Mouse (Mus musculus) CH12.LX (cell line): Measurements from ENCODE around the gene Wbp2. TPM values are rescaled to one million over a fixed set of nuclear protein-coding genes. Genes with fewer than 3 reads are reported as not detected.
"Not testable (repeated sequence)": the region's sequence is repeated elsewhere in the genome, so short reads cannot be mapped to it uniquely, and the experiment has no call there.

Experiments
- DNase-seq: peaks from one replicate; pipeline ENCODE4 v3.0.0-alpha.2; 2013; ENCODE audit errors: extremely low read depth
- H3K27ac ChIP-seq: 2 replicates; pipeline ENCODE4 v1.5.1; 2012; ENCODE audit warnings: low read depth, mild to moderate bottlenecking, control low read depth, moderate library complexity; ENCODE audit not compliant: insufficient read depth
- H3K27me3 ChIP-seq: replicated peaks from 2 replicates; pipeline ENCODE3; 2012; ENCODE audit warnings: inconsistent platforms
- H3K36me3 ChIP-seq, 2 experiments: replicated peaks in 1 of 2; 2 replicates each; pipeline versions ENCODE3 to v1.6.1; 2012; ENCODE audit warnings: inconsistent platforms in 1 of 2, low read length in 1 of 2, mild to moderate bottlenecking in 1 of 2, mixed read lengths in 1 of 2, moderate library complexity in 1 of 2; ENCODE audit not compliant: control insufficient read depth in 1 of 2, insufficient read depth in 1 of 2
- H3K4me1 ChIP-seq, 2 experiments: 2 replicates each; pipeline ENCODE4 v1.6.1; 2012; ENCODE audit warnings: inconsistent platforms in 1 of 2, moderate library complexity in 1 of 2; ENCODE audit not compliant: insufficient read depth in 2 of 2, control insufficient read depth in 1 of 2
- H3K4me2 ChIP-seq: 2 replicates; pipeline ENCODE4 v1.6.1; 2012; ENCODE audit warnings: low read depth, mild to moderate bottlenecking, control low read depth; ENCODE audit not compliant: poor library complexity, insufficient read depth, severe bottlenecking
- H3K4me3 ChIP-seq, 3 experiments: fragments of 150-350 bp in 1 of 3; sonication (generic) in 1 of 3; replicated peaks in 1 of 3; 2 replicates each; pipeline versions ENCODE3 to v1.5.1; 2011 to 2012; ENCODE audit warnings: low read depth in 2 of 3, low read length in 2 of 3, mild to moderate bottlenecking in 2 of 3, moderate library complexity in 2 of 3, control low read depth in 1 of 3, improper control_type of control experiment in 1 of 3, inconsistent platforms in 1 of 3, mixed read lengths in 1 of 3; ENCODE audit not compliant: poor library complexity in 1 of 3
- H3K79me2 ChIP-seq: replicated peaks from 2 replicates; pipeline ENCODE4 v1.6.1; 2012; ENCODE audit warnings: mild to moderate bottlenecking, moderate library complexity; ENCODE audit not compliant: control insufficient read depth, poor library complexity, insufficient read depth, severe bottlenecking; ENCODE audit errors: extremely low read depth
- H3K9ac ChIP-seq: 2 replicates; pipeline ENCODE4 v1.6.1; 2012; ENCODE audit warnings: low read depth, mild to moderate bottlenecking, control low read depth, moderate library complexity; ENCODE audit not compliant: insufficient read depth
- H3K9me3 ChIP-seq: replicated peaks from 2 replicates; pipeline ENCODE3; 2012; ENCODE audit warnings: low read length, inconsistent platforms, mixed read lengths
- BHLHE40 ChIP-seq: IDR thresholded peaks from 2 replicates; pipeline ENCODE4 v1.6.1; 2011; ENCODE audit warnings: mild to moderate bottlenecking, low read depth, low read length, improper control_type of control experiment
- CHD1 ChIP-seq: IDR thresholded peaks from 2 replicates; pipeline ENCODE4 v1.6.1; 2012; ENCODE audit warnings: low read depth, low read length, improper control_type of control experiment, inconsistent platforms
- CTCF ChIP-seq, 2 experiments: IDR thresholded peaks in 1 of 2; conservative IDR thresholded peaks in 1 of 2; 2 replicates each; pipeline ENCODE4 v1.5.1; 2011 to 2012; ENCODE audit warnings: low read depth in 2 of 2, low read length in 2 of 2, improper control_type of control experiment in 1 of 2, inconsistent platforms in 1 of 2, mild to moderate bottlenecking in 1 of 2, moderate library complexity in 1 of 2
- E2F4 ChIP-seq: IDR thresholded peaks from 2 replicates; pipeline ENCODE4 v1.6.1; 2011; ENCODE audit warnings: low read depth, low read length, improper control_type of control experiment; ENCODE audit not compliant: insufficient replicate concordance
- ETS1 ChIP-seq: conservative IDR thresholded peaks from 2 replicates; pipeline ENCODE4 v1.6.1; 2012; ENCODE audit warnings: low read depth, mild to moderate bottlenecking, inconsistent platforms, low read length, improper control_type of control experiment, moderate library complexity
- GABPA ChIP-seq: IDR thresholded peaks from 2 replicates; pipeline ENCODE4 v1.6.1; 2012; ENCODE audit warnings: low read depth, low read length, improper control_type of control experiment, inconsistent platforms; ENCODE audit not compliant: insufficient replicate concordance
- IRF4 ChIP-seq: IDR thresholded peaks from 2 replicates; pipeline ENCODE4 v1.6.1; 2014; ENCODE audit warnings: low read depth, mild to moderate bottlenecking, inconsistent platforms, low read length, improper control_type of control experiment
- KAT2A ChIP-seq: IDR thresholded peaks from 2 replicates; pipeline ENCODE4 v1.6.1; 2012; ENCODE audit warnings: low read length, improper control_type of control experiment, inconsistent platforms; ENCODE audit not compliant: insufficient replicate concordance
- MAX ChIP-seq: IDR thresholded peaks from 2 replicates; pipeline ENCODE4 v1.6.1; 2011; ENCODE audit warnings: low read length, improper control_type of control experiment
- NELFE ChIP-seq: IDR thresholded peaks from 2 replicates; pipeline ENCODE4 v1.6.1; 2011; ENCODE audit warnings: low read depth, low read length, improper control_type of control experiment
- NRF1 ChIP-seq: IDR thresholded peaks from 2 replicates; pipeline ENCODE4 v1.6.1; 2014; ENCODE audit warnings: low read depth, mild to moderate bottlenecking, inconsistent platforms, low read length, improper control_type of control experiment, moderate library complexity
- RAD21 ChIP-seq: IDR thresholded peaks from 2 replicates; pipeline ENCODE4 v1.6.1; 2011; ENCODE audit warnings: low read depth, mild to moderate bottlenecking, low read length, improper control_type of control experiment, moderate library complexity
- TCF12 ChIP-seq: IDR thresholded peaks from 2 replicates; pipeline ENCODE4 v1.6.1; 2014; ENCODE audit warnings: low read depth, mild to moderate bottlenecking, inconsistent platforms, low read length, improper control_type of control experiment
- USF2 ChIP-seq: conservative IDR thresholded peaks from 2 replicates; pipeline ENCODE4 v1.6.1; 2011; ENCODE audit warnings: low read depth, low read length, improper control_type of control experiment
- ZC3H11A ChIP-seq: IDR thresholded peaks from 2 replicates; pipeline ENCODE4 v1.6.1; 2012; ENCODE audit warnings: low read depth, mild to moderate bottlenecking, inconsistent platforms, low read length, improper control_type of control experiment
- ZMIZ1 ChIP-seq: IDR thresholded peaks from 2 replicates; pipeline ENCODE4 v1.6.1; 2012; ENCODE audit warnings: low read depth, mild to moderate bottlenecking, inconsistent platforms, low read length, improper control_type of control experiment
- dilution Hi-C: fragments of 300-500 bp; cut with MboI; formaldehyde crosslinking; loops from 2 replicates; pipeline ENCODE4 v1.14.3; 2020; ENCODE audit warnings: low sequenced_read_pairs; ENCODE audit not compliant: extremely low pct_unique_long_range_greater_than_20kb, extremely low pct_ligation_motif_present
- in situ Hi-C: fragments of 300-500 bp; cut with MboI; formaldehyde crosslinking; loops from 3 replicates; pipeline ENCODE4 v1.14.3; 2019; ENCODE audit warnings: low sequenced_read_pairs, low pct_ligation_motif_present, low pct_unique_long_range_greater_than_20kb, mixed read lengths
- polyA plus RNA-seq: library from polyadenylated mRNA; unstranded; fragments of >175 nt; gene quantifications from 2 replicates; pipeline ENCODE4 v1.2.1, GENCODE M21; 2012; ENCODE audit warnings: low read depth; ENCODE audit not compliant: insufficient read length
- total RNA-seq, 2 experiments: library from RNA; depleted of rRNA; stranded (reverse); fragments of 300-350 nt in 1 of 2; fragments of >200 nt in 1 of 2; gene quantifications; 2 replicates each; pipeline ENCODE4 v1.2.3; 2012 to 2014

The Wbp2 gene
- total and polyA plus RNA-seq, 3 experiments, result 15.2 to 97.1 (median 30.7) TPM

DNA sequence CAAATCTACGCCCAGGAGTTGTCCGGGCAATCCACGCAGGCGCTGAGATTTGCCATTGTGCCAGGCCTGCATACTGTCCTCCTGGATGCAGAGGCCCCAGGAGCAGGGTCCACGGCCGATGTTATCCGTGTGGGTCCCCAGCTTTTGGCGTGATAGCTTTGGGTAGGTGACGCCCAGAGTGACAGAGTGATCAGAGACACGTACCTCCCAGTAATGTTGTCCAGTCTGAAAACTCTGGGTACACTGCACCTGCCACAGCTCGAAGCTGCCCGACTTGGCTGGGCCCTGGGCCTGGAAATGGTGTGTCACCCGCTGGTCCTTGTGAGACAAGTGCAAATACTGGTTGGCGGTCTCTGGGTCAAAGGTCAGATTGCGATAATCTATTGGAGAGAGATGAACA, 39.5 kb upstream of the Wbp2 start:
- no peaks in the 10 kb centered on the region for H3K79me2 ChIP-seq
- H3K9me3 ChIP-seq, result peaks cover 8% of the 10 kb centered on the region
- H3K27me3 ChIP-seq, result no peaks in the 10 kb centered on the region
- H3K36me3 ChIP-seq, result peaks cover 12 to 42% of the 10 kb centered on the region in 2 experiments
- peaks cover 6% of the 10 kb centered on the region in 2 experiments; a peak in 3 of 4 replicates for H3K4me1 ChIP-seq
- no peak overlapping the region for H3K9ac ChIP-seq
- no peak overlapping the region for H3K27ac ChIP-seq
- no peak overlapping the region for H3K4me3 ChIP-seq
- TF ChIP-seq BHLHE40 (no peak), TCF12 (no peak), MAX (no peak), USF2 (no peak), ZC3H11A (no peak), NRF1 (no peak), ZMIZ1 (no peak), CHD1 (no peak), ETS1 (no peak), NELFE (no peak)
- TF ChIP-seq, all 38 proteins: peak for 0
- no peak overlapping the region for H3K4me2 ChIP-seq
- no peak for DNase-seq
- in situ Hi-C loops, result no loop called here
- dilution Hi-C loops, result no loop called here

DNA sequence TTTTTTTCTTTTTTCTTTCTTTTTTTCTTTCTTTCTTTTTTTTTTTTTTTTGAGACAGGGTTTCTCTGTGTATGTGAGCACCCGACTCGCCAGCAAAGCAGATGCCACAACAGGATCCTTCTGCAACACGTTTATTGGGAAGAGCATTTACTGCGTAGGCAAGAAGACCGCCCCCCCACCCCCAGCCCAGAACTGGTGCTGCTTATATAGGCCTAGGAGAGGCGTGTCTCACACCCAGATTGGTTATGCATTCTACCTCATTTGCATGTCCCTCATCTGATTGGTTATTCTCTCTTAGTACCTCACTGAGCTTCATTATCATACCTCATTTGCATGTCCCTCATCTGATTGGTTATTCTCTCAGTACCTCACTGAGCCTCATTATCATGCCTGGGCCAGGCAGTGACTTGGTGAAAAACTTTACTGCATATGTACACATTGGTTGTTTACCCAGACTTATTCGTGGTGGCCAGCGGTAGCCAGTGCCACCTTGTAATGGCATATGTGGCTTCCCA, 35.0 kb upstream of the Wbp2 start:
- H3K27me3 ChIP-seq, H3K9me3 ChIP-seq, DNase-seq, dilution Hi-C loops, H3K9ac ChIP-seq, H3K79me2 ChIP-seq, H3K27ac ChIP-seq, H3K4me1 ChIP-seq, in situ Hi-C loops, H3K4me3 ChIP-seq, H3K4me2 ChIP-seq: not testable (repeated sequence)
- H3K36me3 ChIP-seq, result peaks cover 12 to 29% of the 10 kb centered on the region in 2 experiments

DNA sequence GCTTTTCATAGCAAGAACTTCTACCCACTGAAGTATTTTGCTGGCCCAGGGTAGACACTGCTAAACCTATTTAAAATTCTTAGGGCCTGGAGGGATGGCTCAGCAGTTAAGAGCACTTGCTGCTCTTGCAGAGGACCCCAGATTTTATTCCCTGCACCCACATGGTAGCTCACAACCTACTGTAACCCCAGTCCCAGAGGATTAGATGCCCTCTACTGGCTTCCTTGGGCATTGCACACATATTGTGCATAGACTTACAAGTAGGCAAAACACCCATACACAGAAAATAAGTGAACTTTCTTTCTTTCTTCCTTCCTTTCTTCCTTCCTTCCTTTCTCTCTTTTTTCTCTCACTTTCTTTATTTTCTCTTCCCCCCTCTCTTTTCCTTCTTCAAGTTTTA, 31.0 kb upstream of the Wbp2 start:
- dilution Hi-C loops, result no loop called here
- Histone ChIP-seq H3K27me3 (no peaks in the 10 kb centered on the region), H3K4me2 (no peak overlapping the region), H3K27ac (no peak overlapping the region), H3K4me1 (peaks cover 0 to 2% of the 10 kb centered on the region in 2 experiments; a peak in 2 of 4 replicates), H3K79me2 (no peaks in the 10 kb centered on the region), H3K4me3 (no peak overlapping the region), H3K9ac (no peak overlapping the region), H3K9me3 (no peaks in the 10 kb centered on the region), H3K36me3 (peaks cover 0 to 8% of the 10 kb centered on the region in 2 experiments)
- in situ Hi-C loops, result no loop called here
- DNase-seq, result no peak
- TF ChIP-seq KAT2A, result no peak
- no peak; the same call in 1 of the 2 replicates for TF ChIP-seq RAD21
- no peak for TF ChIP-seq GABPA
- TF ChIP-seq IRF4, result no peak
- no peak for TF ChIP-seq E2F4
- no peak for TF ChIP-seq USF2
- TF ChIP-seq CTCF (conservative IDR thresholded peaks at IDR 0.05 in 1 of 2, IDR thresholded peaks at IDR 0.05 in 1 of 2; ENCODE audit: low read depth in 2 of 2, low read length in 2 of 2), result peak; percentile 44 to 53; a peak in 3 of 4 replicates
